Mouse (Mus musculus) limb, embryonic 14.5 days (tissue): ENCODE data around the gene Tmed10. TPM values are rescaled to one million over a fixed set of nuclear protein-coding genes. Genes with fewer than 3 reads are reported as not detected.

Experiments used
- ATAC-seq: fragments of 200-750 bp; cut with Nextera tagmentation; 2 replicates; pipeline ENCODE4 v1.8.0; 2017; ENCODE audit warnings: low read depth, moderate number of reproducible peaks, moderate TSS enrichment; ENCODE audit not compliant: low FRiP score
- DNase-seq: peaks from one replicate; pipeline ENCODE4 v3.0.0-alpha.2; 2015; ENCODE audit warnings: low spot score
- H3K27ac ChIP-seq: fragments of 300-500 bp; sonication (generic); replicated peaks from 2 replicates; pipeline ENCODE4 v1.5.1; 2014; ENCODE audit warnings: low read depth, mild to moderate bottlenecking, low read length, moderate library complexity, mixed read lengths
- H3K27me3 ChIP-seq: fragments of 300-500 bp; sonication (generic); 2 replicates; pipeline ENCODE4 v1.6.1; 2014; ENCODE audit warnings: low read length, mixed read lengths; ENCODE audit not compliant: control insufficient read depth, insufficient read depth
- H3K36me3 ChIP-seq: fragments of 300-500 bp; sonication (generic); 2 replicates; pipeline ENCODE4 v1.6.1; 2014; ENCODE audit warnings: mild to moderate bottlenecking, low read length, moderate library complexity, mixed read lengths; ENCODE audit not compliant: control insufficient read depth, insufficient read depth
- H3K4me1 ChIP-seq: fragments of 300-500 bp; sonication (generic); 2 replicates; pipeline ENCODE4 v1.6.1; 2014; ENCODE audit warnings: antibody characterized with exemption, low read length, mixed read lengths; ENCODE audit not compliant: control insufficient read depth, insufficient read depth
- H3K4me2 ChIP-seq: fragments of 300-500 bp; sonication (generic); replicated peaks from 2 replicates; pipeline ENCODE4 v1.6.1; 2014; ENCODE audit warnings: low read depth, mild to moderate bottlenecking, low read length, moderate library complexity; ENCODE audit not compliant: severe bottlenecking
- H3K4me3 ChIP-seq: fragments of 300-500 bp; sonication (generic); replicated peaks from 2 replicates; pipeline ENCODE4 v1.5.1; 2014; ENCODE audit warnings: low read length
- H3K9ac ChIP-seq: fragments of 300-500 bp; sonication (generic); 2 replicates; pipeline ENCODE4 v1.6.1; 2014; ENCODE audit warnings: mild to moderate bottlenecking, low read depth, low read length, moderate library complexity; ENCODE audit not compliant: severe bottlenecking
- H3K9me3 ChIP-seq: fragments of 300-500 bp; sonication (generic); 2 replicates; pipeline ENCODE4 v1.6.1; 2016; ENCODE audit warnings: low read length; ENCODE audit not compliant: control insufficient read depth
- POLR2A ChIP-seq: fragments of 200-500 bp; IDR thresholded peaks from 2 replicates; pipeline ENCODE4 v1.8.0; 2012; ENCODE audit warnings: inconsistent platforms, mild to moderate bottlenecking, moderate library complexity, borderline replicate concordance; ENCODE audit not compliant: insufficient read depth, insufficient read length; ENCODE audit errors: extremely low read depth
- WGBS: fragments of 180-500 bp; shearing (Covaris S2); extraction: QIAGEN DNeasy Blood & Tissue Kit; methylation state at CpG from one replicate; pipeline ENCODE4 v1.1.7; 2014; 5-methylcytosine and 5-hydroxymethylcytosine counted together
- polyA plus RNA-seq, 2 experiments: library from polyadenylated mRNA; depleted of rRNA in 1 of 2; stranded (reverse) in 1 of 2; unstranded in 1 of 2; fragments of >200 nt; fragmentation: Nextera tagmentation in 1 of 2; extraction: Ambion mirVana in 1 of 2; gene quantifications; 2 replicates each; pipeline versions ENCODE4 v1.2.1 to v1.2.3; 2012 to 2014

Gene Tmed10
- polyA plus RNA-seq, 2 experiments, result 222 to 394 TPM

DNA sequence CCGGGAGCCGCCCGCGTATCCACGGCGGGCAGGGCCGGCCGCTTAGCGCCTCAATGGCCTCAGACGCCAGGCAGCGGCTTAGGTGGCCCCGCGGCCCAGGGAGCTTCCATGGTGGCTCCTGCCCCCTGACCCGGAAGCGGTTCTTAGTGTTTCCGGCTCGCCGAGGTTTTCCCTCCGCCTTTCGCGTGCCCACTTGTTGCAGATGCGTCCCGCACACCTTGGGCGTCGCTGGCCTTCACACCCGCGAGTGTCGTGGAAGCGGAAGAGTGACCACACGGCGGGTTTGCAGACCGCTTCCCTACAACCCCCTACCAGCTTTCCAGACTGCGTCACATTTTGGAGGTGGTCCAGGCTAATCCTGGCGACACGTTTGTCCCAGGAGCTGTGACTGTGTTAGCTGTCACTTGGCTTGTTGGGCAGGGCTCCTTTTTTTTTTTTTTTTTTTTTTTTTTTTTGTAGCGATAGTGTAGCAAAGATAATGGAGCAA, 35.4 kb downstream of the Tmed10 start, which contains the start of gene Nek9:
TSS of gene Nek9 (minus strand) at position 120 of the 487 bp plus-strand sequence.
- H3K36me3 ChIP-seq, result peaks cover 23% of the 10 kb centered on the region
- no peaks in the 10 kb centered on the region for H3K27me3 ChIP-seq
- peak within 1 kb of the TSS; percentile 97 for H3K4me3 ChIP-seq
- peak within 1 kb of the TSS; percentile 96 for H3K9ac ChIP-seq
- peak within 1 kb of the TSS; percentile 85 for H3K27ac ChIP-seq
- under 1% methylated on average over 26 of the region's 36 CpGs for WGBS
- TF ChIP-seq POLR2A, result peak; percentile 69; the same call in 1 of the 2 replicates
- H3K4me1 ChIP-seq, result peaks cover 11% of the 10 kb centered on the region
- H3K4me2 ChIP-seq, result peak within 1 kb of the TSS; percentile 62
- no peaks in the 10 kb centered on the region for H3K9me3 ChIP-seq
- DNase-seq, result peak; percentile 95
- peak; percentile 88 for ATAC-seq

DNA sequence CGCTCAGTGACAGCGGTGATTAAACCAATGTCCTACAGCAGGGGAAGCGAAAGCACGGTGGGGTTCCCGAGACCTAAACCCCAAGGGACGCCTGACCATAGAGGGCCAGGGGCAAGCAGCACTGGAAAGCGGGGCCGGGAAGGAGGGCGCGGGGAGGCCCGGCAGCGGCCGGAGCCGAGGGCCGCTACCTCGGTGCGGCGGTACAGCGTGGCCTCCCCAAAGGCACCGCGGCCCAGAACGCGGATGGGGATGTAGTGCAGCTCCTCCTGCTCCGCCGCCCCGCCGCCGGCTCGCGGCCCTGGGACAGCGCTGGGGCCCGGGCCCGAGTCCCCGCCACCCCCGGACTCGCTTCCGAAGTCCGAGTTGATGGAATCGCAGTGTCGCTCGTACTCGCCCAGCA, 35.8 kb downstream of the Tmed10 start:
- Histone ChIP-seq H3K4me2 (peak overlapping the region; percentile 62), H3K9ac (peak overlapping the region; percentile 96), H3K27ac (peak overlapping the region; percentile 85), H3K4me3 (peak overlapping the region; percentile 97), H3K4me1 (peaks cover 11% of the 10 kb centered on the region), H3K27me3 (no peaks in the 10 kb centered on the region), H3K36me3 (peaks cover 27% of the 10 kb centered on the region), H3K9me3 (no peaks in the 10 kb centered on the region)
- DNase-seq (peak; percentile 12), ATAC-seq (peak; percentile 64)
- TF ChIP-seq POLR2A, result no peak
- WGBS, result under 1% methylated on average over 30 of the region's 42 CpGs

DNA sequence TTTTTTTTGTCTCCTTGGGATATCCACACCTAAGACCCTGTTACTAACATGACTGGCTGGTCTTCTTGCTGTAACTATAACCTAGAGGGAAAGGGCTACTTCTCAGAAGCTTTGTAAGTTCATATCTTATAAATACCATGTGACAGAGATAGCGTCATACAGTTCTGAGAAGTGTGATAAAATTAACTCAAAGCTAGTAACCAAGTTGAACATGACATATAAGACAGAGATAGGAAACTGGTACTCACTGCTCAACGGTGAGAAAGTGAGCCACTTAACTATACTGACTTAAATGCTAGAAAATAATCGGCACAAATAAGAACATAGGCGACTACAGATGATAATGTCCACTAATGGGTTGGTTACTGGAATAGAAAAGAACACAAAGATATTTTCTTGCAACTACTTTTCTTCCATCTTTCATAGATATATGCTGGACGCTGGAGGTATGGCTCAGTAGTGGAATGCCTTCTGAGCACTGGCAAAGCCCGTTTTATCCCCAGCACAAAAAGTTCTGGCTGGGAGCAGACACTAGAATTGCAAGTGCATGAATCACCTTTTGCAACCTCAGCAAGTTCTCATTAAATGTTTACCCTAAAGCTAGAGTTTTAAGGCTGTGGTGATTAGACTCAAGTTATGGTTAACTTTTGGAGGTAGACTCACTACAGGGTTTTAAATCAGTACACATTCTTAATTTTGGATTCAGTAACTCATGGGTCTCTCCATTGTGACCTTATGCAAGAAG, 36.9 kb downstream of the Tmed10 start:
- H3K4me3 ChIP-seq, result peak overlapping the region; percentile 97
- peak overlapping the region; percentile 62 for H3K4me2 ChIP-seq
- no peaks in the 10 kb centered on the region for H3K27me3 ChIP-seq
- 86% methylated on average over 6 of the region's 6 CpGs for WGBS
- DNase-seq, result no peak
- ATAC-seq, result no peak
- H3K36me3 ChIP-seq, result peaks cover 38% of the 10 kb centered on the region
- no peak overlapping the region for H3K9ac ChIP-seq
- H3K27ac ChIP-seq, result no peak overlapping the region
- H3K4me1 ChIP-seq, result peaks cover 11% of the 10 kb centered on the region
- H3K9me3 ChIP-seq, result no peaks in the 10 kb centered on the region
- TF ChIP-seq POLR2A, result no peak

DNA sequence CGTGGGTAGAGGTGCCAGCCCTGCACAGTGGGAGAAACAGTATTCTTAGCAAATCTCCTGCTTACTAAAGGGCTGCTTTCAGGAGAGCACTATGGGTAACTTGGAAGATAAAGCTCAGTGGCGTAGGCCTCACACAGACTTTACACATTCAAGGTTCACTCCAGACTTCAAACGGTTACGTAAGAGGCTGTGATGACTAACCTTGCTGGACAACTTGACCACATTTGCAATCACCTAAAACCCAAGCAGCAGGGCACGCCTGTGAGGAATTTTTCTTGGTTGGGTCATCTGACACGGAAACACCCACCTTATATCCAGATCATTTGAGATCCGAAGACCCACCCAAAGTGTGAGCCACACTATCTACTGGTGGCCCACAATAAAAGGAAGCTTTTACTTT, 44.5 kb downstream of the Tmed10 start:
- DNase-seq (no peak), ATAC-seq (no peak)
- Histone ChIP-seq H3K27ac (no peak overlapping the region), H3K36me3 (peaks cover 87% of the 10 kb centered on the region), H3K4me3 (no peak overlapping the region), H3K4me1 (no peaks in the 10 kb centered on the region), H3K9me3 (no peaks in the 10 kb centered on the region), H3K9ac (no peak overlapping the region), H3K4me2 (no peak overlapping the region), H3K27me3 (no peaks in the 10 kb centered on the region)
- WGBS, result 94% methylated on average over 7 of the region's 7 CpGs
- TF ChIP-seq POLR2A, result no peak

DNA sequence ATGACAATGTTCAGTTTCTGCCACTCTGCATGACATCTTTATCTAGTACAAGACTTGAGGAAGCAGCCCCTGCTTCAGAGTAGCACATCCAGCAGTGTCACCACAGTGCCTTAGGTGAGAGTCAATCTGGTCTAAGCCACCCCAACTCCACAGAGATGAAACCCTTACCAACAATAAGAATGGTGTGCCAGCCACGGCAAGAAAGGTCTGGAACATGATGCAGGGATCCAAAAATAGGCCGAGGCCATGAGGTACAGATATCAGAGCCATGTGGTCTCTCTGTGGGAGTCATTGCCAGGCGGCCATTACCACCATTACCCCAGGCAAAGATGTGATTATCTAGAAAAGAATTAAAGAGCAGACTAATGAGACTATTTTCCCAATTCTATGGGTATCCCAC, 66.0 kb downstream of the Tmed10 start:
- no peak overlapping the region for H3K4me3 ChIP-seq
- TF ChIP-seq POLR2A, result no peak
- ATAC-seq (no peak), DNase-seq (no peak)
- no peak overlapping the region for H3K4me2 ChIP-seq
- H3K36me3 ChIP-seq, result peaks cover 96% of the 10 kb centered on the region
- H3K27me3 ChIP-seq, result no peaks in the 10 kb centered on the region
- WGBS, result 53% methylated on average over 3 of the region's 3 CpGs
- H3K9me3 ChIP-seq, result no peaks in the 10 kb centered on the region
- no peak overlapping the region for H3K9ac ChIP-seq
- no peak overlapping the region for H3K27ac ChIP-seq
- peaks cover 3% of the 10 kb centered on the region; the same call in 1 of the 2 replicates for H3K4me1 ChIP-seq
